Mouse (Mus musculus) neural tube, embryonic 12.5 days (tissue): Measurements from ENCODE around the gene Wdr86. TPM values are rescaled to one million over a fixed set of nuclear protein-coding genes. Genes with fewer than 3 reads are reported as not detected.

Experiments
- ATAC-seq: fragments of 200-750 bp; cut with Nextera tagmentation; 2 replicates; pipeline ENCODE4 v1.8.0; 2017; ENCODE audit warnings: low read depth, mild to moderate bottlenecking, moderate TSS enrichment, moderate library complexity; ENCODE audit not compliant: low FRiP score
- H3K27ac ChIP-seq: fragments of 300-500 bp; sonication (generic); 2 replicates; pipeline ENCODE4 v1.5.1; 2016
- H3K27me3 ChIP-seq: fragments of 300-500 bp; sonication (generic); replicated peaks from 2 replicates; pipeline ENCODE4 v1.6.1; 2016; ENCODE audit warnings: mild to moderate bottlenecking
- H3K36me3 ChIP-seq: fragments of 300-500 bp; sonication (generic); 2 replicates; pipeline ENCODE4 v1.6.1; 2016; ENCODE audit warnings: mild to moderate bottlenecking
- H3K4me1 ChIP-seq: fragments of 300-500 bp; sonication (generic); 2 replicates; pipeline ENCODE4 v1.6.1; 2016
- H3K4me2 ChIP-seq: fragments of 300-500 bp; sonication (generic); replicated peaks from 2 replicates; pipeline ENCODE4 v1.6.1; 2016; ENCODE audit warnings: mild to moderate bottlenecking
- H3K4me3 ChIP-seq: fragments of 300-500 bp; sonication (generic); 2 replicates; pipeline ENCODE4 v1.5.1; 2016
- H3K9ac ChIP-seq: fragments of 300-500 bp; sonication (generic); 2 replicates; pipeline ENCODE4 v1.6.1; 2016; ENCODE audit warnings: mild to moderate bottlenecking
- H3K9me3 ChIP-seq: fragments of 300-500 bp; sonication (generic); 2 replicates; pipeline ENCODE4 v1.6.1; 2016; ENCODE audit warnings: mild to moderate bottlenecking
- whole genome bisulfite sequencing: fragments of 180-500 bp; shearing (Covaris S2); methylation state at CpG from one replicate; pipeline ENCODE4 v1.1.7; 2016; 5-methylcytosine and 5-hydroxymethylcytosine counted together
- polyA plus RNA-seq: library from polyadenylated mRNA; unstranded; fragments of >200 nt; fragmentation: Nextera tagmentation; extraction: Ambion mirVana; gene quantifications from 2 replicates; pipeline ENCODE4 v1.2.1, GENCODE M21; 2016

Gene Wdr86
- polyA plus RNA-seq, 1 experiment from 2014 or later: 8.7 TPM

DNA sequence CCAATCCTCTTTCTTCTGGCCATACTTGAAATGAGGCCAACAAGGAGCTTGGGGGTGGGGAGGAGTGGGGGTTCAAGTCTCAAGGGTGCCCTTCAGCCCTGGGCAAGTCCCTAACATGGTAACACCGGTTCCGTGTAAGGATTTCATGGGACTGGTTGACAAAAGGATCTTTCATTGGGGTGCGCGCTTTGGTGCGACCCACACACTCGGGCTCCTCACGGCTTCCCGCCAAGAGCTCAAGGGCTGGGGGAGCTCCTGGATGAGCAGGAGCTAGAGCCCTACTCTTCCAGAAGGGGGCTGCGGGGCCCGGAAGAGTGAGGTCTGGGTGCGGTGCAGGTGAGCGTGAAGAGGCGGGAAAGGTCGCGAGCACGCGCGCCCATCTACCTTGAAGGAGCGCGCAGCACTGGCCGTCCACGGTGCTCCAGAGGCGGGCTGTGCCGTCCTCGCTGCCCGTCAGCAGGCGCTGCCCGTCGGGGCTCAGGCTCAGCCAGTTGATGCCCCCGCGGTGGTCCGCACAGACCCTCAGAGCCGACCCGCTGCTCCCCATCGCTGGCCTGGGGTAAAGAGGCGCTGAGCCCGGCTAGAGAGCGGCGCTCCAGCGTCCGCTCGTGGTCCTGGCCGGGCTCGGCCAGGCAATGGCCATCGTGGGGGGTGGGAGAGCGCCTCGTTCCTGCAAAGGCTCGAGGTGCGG is 585 bp downstream of the Wdr86 start:
- H3K36me3 ChIP-seq: no peaks in the 10 kb centered on the region
- H3K4me3 ChIP-seq: peak overlapping the region; percentile 42
- peak overlapping the region; percentile 49; the same call in 1 of the 2 replicates for H3K9ac ChIP-seq
- no peaks in the 10 kb centered on the region for H3K9me3 ChIP-seq
- no peak; the same call in 1 of the 2 replicates for ATAC-seq
- H3K27me3 ChIP-seq: peaks cover 39% of the 10 kb centered on the region
- H3K4me2 ChIP-seq: peak overlapping the region; percentile 64
- WGBS: 1% methylated on average over 49 of the region's 49 CpGs
- H3K27ac ChIP-seq: no peak overlapping the region
- H3K4me1 ChIP-seq: peaks cover 28% of the 10 kb centered on the region

GRCm38 (mm10) chr5:24726901-24727836 is 3.4 kb downstream of the Wdr86 start:
- peaks cover 23% of the 10 kb centered on the region for H3K4me1 ChIP-seq
- H3K4me3 ChIP-seq: no peak overlapping the region
- H3K27me3 ChIP-seq: peaks cover 36% of the 10 kb centered on the region
- no peaks in the 10 kb centered on the region for H3K36me3 ChIP-seq
- ATAC-seq: no peak
- no peak overlapping the region for H3K27ac ChIP-seq
- no peak overlapping the region for H3K9ac ChIP-seq
- no peak overlapping the region for H3K4me2 ChIP-seq
- H3K9me3 ChIP-seq: no peaks in the 10 kb centered on the region
- WGBS: 73% methylated on average over 12 of the region's 12 CpGs

GRCm38 (mm10) chr5:24725897-24726296 is 4.6 kb downstream of the Wdr86 start:
- peaks cover 21% of the 10 kb centered on the region for H3K4me1 ChIP-seq
- 76% methylated on average over 6 of the region's 6 CpGs for WGBS
- peaks cover 23% of the 10 kb centered on the region for H3K27me3 ChIP-seq
- no peaks in the 10 kb centered on the region for H3K36me3 ChIP-seq
- ATAC-seq: no peak
- H3K9ac ChIP-seq: no peak overlapping the region
- no peak overlapping the region for H3K27ac ChIP-seq
- H3K9me3 ChIP-seq: no peaks in the 10 kb centered on the region
- no peak overlapping the region for H3K4me2 ChIP-seq
- no peak overlapping the region for H3K4me3 ChIP-seq

- no peaks in the 10 kb centered on the region for H3K9me3 ChIP-seq
- no peak overlapping the region for H3K9ac ChIP-seq
- no peak overlapping the region for H3K27ac ChIP-seq
- H3K36me3 ChIP-seq: no peaks in the 10 kb centered on the region
- no peak overlapping the region for H3K4me3 ChIP-seq
- H3K4me2 ChIP-seq: no peak overlapping the region
- peaks cover 13% of the 10 kb centered on the region for H3K27me3 ChIP-seq
- WGBS: 56% methylated on average over 5 of the region's 5 CpGs
- peaks cover 10% of the 10 kb centered on the region for H3K4me1 ChIP-seq
- ATAC-seq: peak; percentile 44; the same call in 1 of the 2 replicates
These were observed 5.7 kb downstream of the Wdr86 start for GRCm38 (mm10) chr5:24724805-24725204.

DNA sequence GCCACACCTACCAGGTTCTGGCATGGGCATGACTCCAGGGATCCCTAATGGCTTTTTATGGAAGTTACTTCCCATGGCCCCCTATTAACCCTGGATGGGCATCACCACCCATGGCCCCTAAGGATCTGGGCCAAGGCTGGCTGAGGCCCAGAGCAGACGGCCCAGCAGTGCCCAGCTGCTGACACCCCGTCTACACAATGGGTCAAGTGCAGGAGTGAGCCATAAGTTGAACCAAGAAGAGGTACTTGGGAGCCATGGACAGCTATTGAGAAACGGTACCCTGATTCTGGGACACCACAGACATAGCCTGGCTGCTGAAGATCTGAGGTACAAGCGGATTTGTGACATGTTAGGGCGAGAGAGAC is 6.3 kb downstream of the Wdr86 start:
- Histone ChIP-seq H3K4me1 (0 out of 2 replicates have a peak, but pooled peaks cover 8% of the 10 kb centered on the region), H3K4me2 (no peak overlapping the region), H3K9me3 (no peaks in the 10 kb centered on the region), H3K27me3 (peaks cover 7% of the 10 kb centered on the region), H3K27ac (no peak overlapping the region), H3K36me3 (no peaks in the 10 kb centered on the region), H3K9ac (no peak overlapping the region), H3K4me3 (no peak overlapping the region)
- WGBS: 94% methylated on average over 5 of the region's 5 CpGs
- no peak for ATAC-seq

- Histone ChIP-seq H3K27ac (no peak overlapping the region), H3K9ac (no peak overlapping the region), H3K36me3 (no peaks in the 10 kb centered on the region), H3K4me2 (no peak overlapping the region), H3K4me3 (no peak overlapping the region), H3K4me1 (0 out of 2 replicates have a peak, but pooled peaks cover 8% of the 10 kb centered on the region), H3K9me3 (no peaks in the 10 kb centered on the region), H3K27me3 (0 out of 2 replicates have a peak, but pooled peaks cover 4% of the 10 kb centered on the region)
- WGBS: 82% methylated on average over 11 of the region's 11 CpGs
- ATAC-seq: no peak
These were observed 6.8 kb downstream of the Wdr86 start for GRCm38 (mm10) chr5:24723527-24724269.

DNA sequence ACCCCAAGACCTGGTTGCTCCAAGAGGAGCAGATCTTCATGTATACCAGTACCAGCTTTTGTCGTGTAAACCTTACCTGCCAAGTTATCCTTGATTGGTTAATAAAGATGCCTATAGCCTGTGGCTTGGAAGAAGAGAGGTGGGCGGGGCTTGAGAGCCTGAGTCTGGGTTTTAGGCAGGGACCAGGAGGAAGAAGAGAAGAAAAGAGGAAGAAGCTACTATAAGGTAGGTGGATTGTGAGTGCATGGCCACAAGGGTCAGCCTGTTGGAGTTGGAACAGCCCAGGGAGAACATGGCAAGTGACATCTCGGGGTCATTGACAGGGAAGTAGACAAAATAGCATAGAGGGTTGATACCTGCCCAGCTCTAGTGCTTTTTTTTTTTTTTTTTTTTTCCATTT is 10.7 kb downstream of the Wdr86 start:
- H3K4me2 ChIP-seq: no peak overlapping the region
- no peaks in the 10 kb centered on the region for H3K9me3 ChIP-seq
- H3K9ac ChIP-seq: no peak overlapping the region
- 84% methylated on average over 3 of the region's 3 CpGs for WGBS
- no peaks in the 10 kb centered on the region for H3K36me3 ChIP-seq
- no peak overlapping the region for H3K27ac ChIP-seq
- no peak overlapping the region for H3K4me3 ChIP-seq
- no peaks in the 10 kb centered on the region for H3K27me3 ChIP-seq
- 0 out of 2 replicates have a peak, but pooled peaks cover 4% of the 10 kb centered on the region for H3K4me1 ChIP-seq
- no peak for ATAC-seq

DNA sequence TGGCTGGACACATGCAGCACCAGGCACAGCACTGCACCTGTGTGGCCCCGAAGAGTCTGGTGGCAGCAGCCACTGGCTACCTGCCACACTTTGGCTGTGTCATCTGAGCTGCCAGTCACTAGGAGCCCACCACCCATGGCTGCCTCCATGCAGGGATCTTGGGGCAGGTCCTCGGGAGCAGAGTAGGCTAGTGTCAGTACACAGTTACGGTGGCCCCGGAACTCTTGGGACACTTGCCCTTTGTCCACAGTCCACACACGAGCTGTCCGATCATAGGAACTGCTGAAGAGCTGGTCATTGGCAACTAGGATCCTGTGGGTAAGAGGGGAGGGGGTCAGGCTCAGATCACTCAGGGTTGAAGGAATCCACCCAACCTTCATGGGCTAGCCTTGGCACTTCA is 12.5 kb downstream of the Wdr86 start:
- Histone ChIP-seq H3K36me3 (no peaks in the 10 kb centered on the region), H3K4me1 (no peaks in the 10 kb centered on the region), H3K4me3 (no peak overlapping the region), H3K27me3 (no peaks in the 10 kb centered on the region), H3K27ac (no peak overlapping the region), H3K9ac (no peak overlapping the region), H3K9me3 (no peaks in the 10 kb centered on the region), H3K4me2 (no peak overlapping the region)
- WGBS: 88% methylated on average over 6 of the region's 6 CpGs
- no peak for ATAC-seq

DNA sequence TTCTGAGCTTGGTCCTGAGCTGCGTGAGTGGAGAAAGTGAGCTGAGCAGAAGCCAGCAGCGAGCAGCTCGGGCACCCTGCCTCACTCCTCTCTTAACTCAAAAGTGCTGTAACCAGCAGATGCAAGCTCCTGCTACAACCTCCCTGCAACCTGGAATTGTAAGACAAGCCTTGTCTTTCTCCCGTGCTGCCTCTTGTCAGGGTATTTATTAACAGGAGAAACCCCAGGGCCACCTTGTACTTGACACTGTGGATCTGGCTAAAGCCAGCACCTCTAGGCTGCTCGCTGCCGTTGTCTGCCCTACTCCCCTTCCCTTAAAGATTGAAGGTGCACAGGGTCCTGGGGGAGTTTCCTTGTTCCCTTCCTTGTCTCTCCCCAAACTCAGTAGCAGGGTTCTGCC is 16.5 kb downstream of the Wdr86 start:
- ATAC-seq: no peak
- Histone ChIP-seq H3K4me2 (no peak overlapping the region), H3K9me3 (peaks cover 8% of the 10 kb centered on the region; the same call in 1 of the 2 replicates), H3K27me3 (no peaks in the 10 kb centered on the region), H3K4me3 (no peak overlapping the region), H3K4me1 (no peaks in the 10 kb centered on the region), H3K36me3 (peaks cover 33% of the 10 kb centered on the region), H3K27ac (no peak overlapping the region), H3K9ac (no peak overlapping the region)
- WGBS: 89% methylated on average over 6 of the region's 6 CpGs

GRCm38 (mm10) chr5:24713199-24713598 is 17.3 kb downstream of the Wdr86 start:
- H3K9ac ChIP-seq: no peak overlapping the region
- ATAC-seq: no peak
- 91% methylated on average over 2 of the region's 2 CpGs for WGBS

GRCm38 (mm10) chr5:24711615-24712014 is 18.9 kb downstream of the Wdr86 start:
- peaks cover 56% of the 10 kb centered on the region for H3K36me3 ChIP-seq
- H3K4me1 ChIP-seq: no peaks in the 10 kb centered on the region
- H3K4me2 ChIP-seq: no peak overlapping the region
- H3K27ac ChIP-seq: no peak overlapping the region
- no peak for ATAC-seq
- no peak overlapping the region for H3K9ac ChIP-seq
- peaks cover 8% of the 10 kb centered on the region; the same call in 1 of the 2 replicates for H3K9me3 ChIP-seq
- H3K4me3 ChIP-seq: no peak overlapping the region
- WGBS: 93% methylated on average over 6 of the region's 6 CpGs
- H3K27me3 ChIP-seq: no peaks in the 10 kb centered on the region

More at GRCm38 (mm10) chr5:24713199-24713598, 17.3 kb downstream of the Wdr86 start:
- no peaks in the 10 kb centered on the region for H3K27me3 ChIP-seq
- no peak overlapping the region for H3K27ac ChIP-seq
- H3K4me2 ChIP-seq: no peak overlapping the region
- peaks cover 8% of the 10 kb centered on the region; the same call in 1 of the 2 replicates for H3K9me3 ChIP-seq
- H3K4me3 ChIP-seq: no peak overlapping the region
- H3K36me3 ChIP-seq: peaks cover 41% of the 10 kb centered on the region
- no peaks in the 10 kb centered on the region for H3K4me1 ChIP-seq

DNA sequence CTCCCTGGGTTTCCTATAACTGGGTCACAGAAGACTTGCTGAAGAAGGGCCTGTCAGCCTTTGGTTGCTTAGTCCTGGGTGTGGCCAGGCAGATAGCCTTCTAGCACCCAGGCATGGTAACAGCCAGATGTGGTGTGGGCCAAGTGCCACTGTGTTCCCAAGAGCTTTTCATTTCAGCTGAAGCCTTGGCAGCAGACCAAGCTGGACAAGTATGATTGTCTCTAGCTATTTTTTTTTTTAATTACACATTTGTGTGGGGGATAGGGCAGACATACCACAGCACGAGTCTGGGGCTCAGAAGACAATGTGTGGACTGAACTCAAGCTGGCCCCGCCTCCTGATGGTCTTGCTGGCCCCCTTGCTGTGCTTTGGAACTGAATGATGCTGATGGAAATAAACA is 20.6 kb downstream of the Wdr86 start:
- H3K4me1 ChIP-seq: no peaks in the 10 kb centered on the region

More for the DNA sequence above, 20.6 kb downstream of the Wdr86 start:
- H3K27me3 ChIP-seq: no peaks in the 10 kb centered on the region
- H3K9ac ChIP-seq: no peak overlapping the region
- H3K27ac ChIP-seq: no peak overlapping the region
- WGBS: 79% methylated on average over 2 of the region's 2 CpGs
- H3K4me2 ChIP-seq: no peak overlapping the region
- peaks cover 72% of the 10 kb centered on the region for H3K36me3 ChIP-seq
- no peak overlapping the region for H3K4me3 ChIP-seq
- H3K9me3 ChIP-seq: peaks cover 8% of the 10 kb centered on the region; the same call in 1 of the 2 replicates
- ATAC-seq: no peak
